Mouse (Mus musculus): ENCODE measurements around the gene 1700056E22Rik. TPM values are rescaled to one million over a fixed set of nuclear protein-coding genes. Genes with fewer than 3 reads are reported as not detected.

Gene 1700056E22Rik
- polyA plus RNA-seq, 1 experiment from 2014 or later, result 2.0 TPM

GRCm38 (mm10) chr1:184005315-184006058 lies 28.6 kb downstream of the 1700056E22Rik start:
- no peak for DNase-seq (ENCODE audit: low spot score)
- no peak for ATAC-seq (replicated peaks; ENCODE audit: low FRiP score)
- Histone ChIP-seq H3K27ac (ENCODE audit: low read depth, low read length) (no peak overlapping the region), H3K36me3 (ENCODE audit: control insufficient read depth, insufficient read depth, low read length) (no peaks in the 10 kb centered on the region), H3K9ac (ENCODE audit: low read length) (no peak overlapping the region), H3K4me3 (ENCODE audit: low read depth, low read length) (no peak overlapping the region), H3K4me2 (ENCODE audit: low read depth, low read length, severe bottlenecking) (no peak overlapping the region), H3K27me3 (ENCODE audit: control insufficient read depth, insufficient read depth, low read length) (no peaks in the 10 kb centered on the region), H3K9me3 (ENCODE audit: control insufficient read depth, low read length) (no peaks in the 10 kb centered on the region), H3K4me1 (replicated peaks; ENCODE audit: control insufficient read depth, insufficient read depth, low read length) (no peaks in the 10 kb centered on the region)
- WGBS, result 75% methylated on average over 6 of the region's 6 CpGs

DNA sequence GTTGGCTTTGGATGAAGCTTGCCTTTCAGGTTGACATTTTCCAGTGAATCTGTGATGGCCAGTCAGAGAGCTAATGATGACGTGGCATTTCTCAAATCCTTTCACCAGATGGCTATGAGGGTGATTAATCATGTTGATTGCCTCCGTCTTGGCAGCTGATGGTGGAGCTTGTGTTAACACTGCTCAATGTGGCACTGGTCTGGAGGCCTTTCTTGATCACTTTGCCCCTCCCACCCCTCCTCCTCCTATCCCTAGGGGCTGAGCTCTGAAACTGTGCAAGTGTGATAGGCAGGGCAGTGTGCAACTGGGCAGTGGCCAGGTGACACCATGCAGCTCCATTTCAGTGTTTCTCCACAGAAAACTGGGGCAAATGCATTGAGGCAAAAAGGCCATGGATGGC lies 29.8 kb downstream of the 1700056E22Rik start:
- no peak for ATAC-seq (replicated peaks; ENCODE audit: low FRiP score)
- no peak for DNase-seq (ENCODE audit: low spot score)
- H3K36me3 ChIP-seq (ENCODE audit: control insufficient read depth, insufficient read depth, low read length), result no peaks in the 10 kb centered on the region
- H3K4me1 ChIP-seq (replicated peaks; ENCODE audit: control insufficient read depth, insufficient read depth, low read length), result no peaks in the 10 kb centered on the region
- H3K9ac ChIP-seq (ENCODE audit: low read length), result no peak overlapping the region
- no peaks in the 10 kb centered on the region for H3K9me3 ChIP-seq (ENCODE audit: control insufficient read depth, low read length)
- no peak overlapping the region for H3K4me2 ChIP-seq (ENCODE audit: low read depth, low read length, severe bottlenecking)
- WGBS, result 78% methylated on average over 2 of the region's 2 CpGs
- no peak overlapping the region for H3K27ac ChIP-seq (ENCODE audit: low read depth, low read length)
- no peaks in the 10 kb centered on the region for H3K27me3 ChIP-seq (ENCODE audit: control insufficient read depth, insufficient read depth, low read length)
- H3K4me3 ChIP-seq (ENCODE audit: low read depth, low read length), result no peak overlapping the region

- Histone ChIP-seq H3K4me2 (ENCODE audit: low read depth, low read length, severe bottlenecking) (no peak overlapping the region), H3K27me3 (ENCODE audit: control insufficient read depth, insufficient read depth, low read length) (no peaks in the 10 kb centered on the region), H3K9me3 (ENCODE audit: control insufficient read depth, low read length) (no peaks in the 10 kb centered on the region), H3K4me3 (ENCODE audit: low read depth, low read length) (no peak overlapping the region), H3K36me3 (ENCODE audit: control insufficient read depth, insufficient read depth, low read length) (no peaks in the 10 kb centered on the region), H3K9ac (ENCODE audit: low read length) (no peak overlapping the region), H3K4me1 (replicated peaks; ENCODE audit: control insufficient read depth, insufficient read depth, low read length) (no peaks in the 10 kb centered on the region), H3K27ac (ENCODE audit: low read depth, low read length) (no peak overlapping the region)
- no peak for DNase-seq (ENCODE audit: low spot score)
- 87% methylated on average over 2 of the region's 2 CpGs for WGBS
- no peak for ATAC-seq (replicated peaks; ENCODE audit: low FRiP score)
These were observed 31.6 kb downstream of the 1700056E22Rik start for GRCm38 (mm10) chr1:184002470-184002869.

DNA sequence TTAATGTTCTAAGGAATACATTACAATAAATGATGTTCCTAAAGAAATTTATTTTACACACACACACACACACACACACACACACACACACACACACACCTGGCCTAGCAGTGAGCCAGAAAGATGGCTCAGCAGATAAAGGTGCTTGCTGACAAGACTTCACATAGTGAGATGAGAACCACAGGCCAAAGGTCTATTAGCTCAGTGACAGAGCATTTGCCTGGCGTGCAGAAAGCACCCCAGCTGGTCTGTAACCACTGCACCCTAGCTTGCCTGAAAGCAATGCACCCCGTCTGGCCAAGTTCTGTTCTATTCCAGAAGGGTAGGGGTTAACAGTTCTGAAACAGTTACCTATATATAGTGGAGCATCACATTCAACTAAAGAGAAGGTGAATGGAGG lies 36.9 kb downstream of the 1700056E22Rik start:
- Histone ChIP-seq H3K9ac (ENCODE audit: low read length) (no peak overlapping the region), H3K4me3 (ENCODE audit: low read depth, low read length) (no peak overlapping the region), H3K27ac (ENCODE audit: low read depth, low read length) (no peak overlapping the region), H3K4me1 (replicated peaks; ENCODE audit: control insufficient read depth, insufficient read depth, low read length) (no peaks in the 10 kb centered on the region), H3K27me3 (ENCODE audit: control insufficient read depth, insufficient read depth, low read length) (no peaks in the 10 kb centered on the region), H3K36me3 (ENCODE audit: control insufficient read depth, insufficient read depth, low read length) (no peaks in the 10 kb centered on the region), H3K4me2 (ENCODE audit: low read depth, low read length, severe bottlenecking) (no peak overlapping the region), H3K9me3 (ENCODE audit: control insufficient read depth, low read length) (no peaks in the 10 kb centered on the region)
- DNase-seq (ENCODE audit: low spot score) (no peak), ATAC-seq (replicated peaks; ENCODE audit: low FRiP score) (no peak)
- WGBS, result 93% methylated on average over 2 of the region's 2 CpGs

DNA sequence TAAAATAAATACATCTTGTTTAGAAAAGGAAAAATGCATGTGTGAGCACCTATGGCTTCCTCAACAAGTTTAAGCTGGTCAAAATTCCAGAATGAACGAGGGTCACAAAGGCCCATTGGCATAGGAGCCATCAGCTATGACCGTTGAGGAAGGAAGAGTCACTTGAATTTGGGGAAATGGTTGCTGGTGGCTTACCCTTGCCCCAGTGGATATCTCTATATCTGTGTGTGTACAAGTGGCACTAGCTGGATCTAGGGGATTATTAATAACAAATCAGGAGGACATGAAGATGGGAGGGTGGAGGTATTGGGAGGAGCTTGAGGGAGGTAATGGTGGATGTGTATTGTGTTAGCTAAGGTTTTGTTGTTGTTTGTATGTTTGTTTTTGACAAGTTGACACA lies 42.2 kb downstream of the 1700056E22Rik start:
- Histone ChIP-seq H3K9me3 (ENCODE audit: control insufficient read depth, low read length) (no peaks in the 10 kb centered on the region), H3K4me1 (replicated peaks; ENCODE audit: control insufficient read depth, insufficient read depth, low read length) (no peaks in the 10 kb centered on the region), H3K9ac (ENCODE audit: low read length) (no peak overlapping the region), H3K4me2 (ENCODE audit: low read depth, low read length, severe bottlenecking) (no peak overlapping the region), H3K4me3 (ENCODE audit: low read depth, low read length) (no peak overlapping the region), H3K36me3 (ENCODE audit: control insufficient read depth, insufficient read depth, low read length) (no peaks in the 10 kb centered on the region), H3K27ac (ENCODE audit: low read depth, low read length) (no peak overlapping the region), H3K27me3 (ENCODE audit: control insufficient read depth, insufficient read depth, low read length) (no peaks in the 10 kb centered on the region)
- no peak for ATAC-seq (replicated peaks; ENCODE audit: low FRiP score)
- DNase-seq (ENCODE audit: low spot score), result no peak
- 90% methylated on average over 2 of the region's 2 CpGs for WGBS

GRCm38 (mm10) chr1:183987711-183988245 lies 46.3 kb downstream of the 1700056E22Rik start:
- WGBS, result 94% methylated on average over 7 of the region's 7 CpGs
- no peak for ATAC-seq (replicated peaks; ENCODE audit: low FRiP score)

More at GRCm38 (mm10) chr1:183987711-183988245, 46.3 kb downstream of the 1700056E22Rik start:
- Histone ChIP-seq H3K36me3 (ENCODE audit: control insufficient read depth, insufficient read depth, low read length) (no peaks in the 10 kb centered on the region), H3K9me3 (ENCODE audit: control insufficient read depth, low read length) (no peaks in the 10 kb centered on the region), H3K27me3 (ENCODE audit: control insufficient read depth, insufficient read depth, low read length) (no peaks in the 10 kb centered on the region), H3K27ac (ENCODE audit: low read depth, low read length) (no peak overlapping the region), H3K4me3 (ENCODE audit: low read depth, low read length) (no peak overlapping the region), H3K4me2 (ENCODE audit: low read depth, low read length, severe bottlenecking) (no peak overlapping the region), H3K4me1 (replicated peaks; ENCODE audit: control insufficient read depth, insufficient read depth, low read length) (no peaks in the 10 kb centered on the region), H3K9ac (ENCODE audit: low read length) (no peak overlapping the region)
- DNase-seq (ENCODE audit: low spot score), result no peak

Other genes starting within 250 kb of the 1700056E22Rik start
- gene Dusp10, start 21.0 kb downstream of the 1700056E22Rik start, polyA plus RNA-seq (2014; fragmentation: Nextera tagmentation; extraction: Ambion mirVana), result 10.0 and 10.8 TPM in 2 replicates

Data from forebrain, embryonic 11.5 days (tissue).